ENCODE assay signal across 22 mouse cellular contexts in the genomic region with DNA sequence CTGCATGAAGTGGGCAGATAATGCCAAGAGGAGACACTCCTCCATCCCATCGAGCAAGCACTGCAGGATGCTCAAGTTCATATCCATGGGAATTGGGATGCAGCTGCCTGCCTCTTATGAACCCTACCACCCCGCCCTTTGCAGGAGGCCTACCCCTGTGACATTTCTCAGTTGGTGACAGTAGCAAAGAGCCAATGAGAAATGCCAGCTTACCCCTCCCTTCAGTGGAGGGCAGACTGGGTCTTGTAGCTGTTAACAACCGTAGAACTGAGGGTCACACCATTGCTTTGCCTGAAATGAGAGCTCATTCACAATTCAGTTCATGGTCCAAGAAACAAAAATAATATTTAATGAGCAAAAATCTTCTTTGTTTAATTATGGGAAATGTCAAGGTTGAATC. TPM values are rescaled to one million over a fixed set of nuclear protein-coding genes. Genes with fewer than 3 reads are reported as not detected.
DNase-seq lines count a peak whose midpoint lies in the region; ATAC-seq and TF ChIP-seq lines count a peak whose summit lies in the region.
"Had no signal": no experiment of that assay in that cellular context is flagged by ENCODE, and none has a peak within 500 bp of the region (broad histone marks: within the 10 kb centered on the region; RNA-seq: fewer than 3 reads in every experiment).

No protein-coding gene starts in this region.

- H3K4me3 ChIP-seq in hindbrain, postnatal 0 days (ENCODE audit: low read length), result no peak overlapping the region
- H3K4me3 ChIP-seq in hindbrain, embryonic 16.5 days (ENCODE audit: low read length), result no peak overlapping the region
- H3K4me3 ChIP-seq: embryonic facial prominence, embryonic 13.5 days; forebrain, embryonic 12.5 days; heart, adult 2 months; heart, embryonic 15.5 days had no signal

- H3K4me1 ChIP-seq in hindbrain, postnatal 0 days (ENCODE audit: insufficient read depth, low read length), result peaks cover 6% of the 10 kb centered on the region; the same call in 1 of the 2 replicates
- H3K4me1 ChIP-seq in hindbrain, embryonic 16.5 days (ENCODE audit: control insufficient read depth, insufficient read depth, low read depth, low read length), result no peaks in the 10 kb centered on the region
- H3K4me1 ChIP-seq: embryonic facial prominence, embryonic 13.5 days; heart, embryonic 15.5 days had no signal

- TF ChIP-seq CTCF in hindbrain, postnatal 0 days (IDR thresholded peaks at IDR 0.05; ENCODE audit: low read depth), result no peak
- TF ChIP-seq CTCF in brain, embryonic 14.5 days (IDR thresholded peaks at IDR 0.05; ENCODE audit: borderline replicate concordance, extremely low read depth, insufficient read depth, insufficient read length), result no peak

- ATAC-seq in hindbrain, postnatal 0 days, result 0 out of 2 replicates have a peak, but pooled peaks have one; percentile 29
- no peak for ATAC-seq in hindbrain, embryonic 16.5 days
- ATAC-seq: forebrain, embryonic 16.5 days; intestine, embryonic 16.5 days had no signal

- H3K27me3 ChIP-seq in hindbrain, postnatal 0 days (ENCODE audit: insufficient read depth, low read length), result no peaks in the 10 kb centered on the region
- no peaks in the 10 kb centered on the region for H3K27me3 ChIP-seq in hindbrain, embryonic 16.5 days (replicated peaks; ENCODE audit: control insufficient read depth, insufficient read depth, low read length)
- H3K27me3 ChIP-seq: embryonic facial prominence, embryonic 13.5 days; forebrain, embryonic 12.5 days; heart, embryonic 15.5 days had no signal

- 28% methylated on average over 3 of the region's 3 CpGs for WGBS in hindbrain, postnatal 0 days
- 24% methylated on average over 3 of the region's 3 CpGs for WGBS in hindbrain, embryonic 16.5 days

- no peaks in the 10 kb centered on the region for H3K9me3 ChIP-seq in hindbrain, postnatal 0 days (ENCODE audit: low read length)
- H3K9me3 ChIP-seq in hindbrain, embryonic 16.5 days (ENCODE audit: control insufficient read depth, low read length), result no peaks in the 10 kb centered on the region
- H3K9me3 ChIP-seq: embryonic facial prominence, embryonic 13.5 days; forebrain, embryonic 12.5 days; heart, embryonic 15.5 days had no signal

- H3K4me2 ChIP-seq in hindbrain, postnatal 0 days (ENCODE audit: low read depth, low read length), result no peak overlapping the region
- H3K4me2 ChIP-seq in hindbrain, embryonic 16.5 days (ENCODE audit: low read length), result no peak overlapping the region
- H3K4me2 ChIP-seq: embryonic facial prominence, embryonic 13.5 days; forebrain, embryonic 12.5 days; heart, embryonic 11.5 days; heart, embryonic 15.5 days had no signal

- H3K9ac ChIP-seq in hindbrain, postnatal 0 days (replicated peaks; ENCODE audit: low read length), result no peak overlapping the region
- no peak overlapping the region for H3K9ac ChIP-seq in hindbrain, embryonic 16.5 days (ENCODE audit: low read depth, low read length)
- H3K9ac ChIP-seq: embryonic facial prominence, embryonic 13.5 days; forebrain, embryonic 12.5 days; heart, embryonic 15.5 days had no signal

- peak; percentile 4 for DNase-seq in adrenal gland, postnatal 10 days
- DNase-seq in adrenal gland, postnatal 4 days (ENCODE audit: low spot score in 2 of 2), result no peak
- DNase-seq in hindbrain, postnatal 0 days (ENCODE audit: low spot score), result no peak
- DNase-seq in brain, embryonic 14.5 days (ENCODE audit: low read depth), result peak; percentile 26
- DNase-seq in mesoderm, embryonic 11.5 days (ENCODE audit: low read depth, low spot score), result peak; percentile 15
- DNase-seq in kidney, postnatal 36 days, result no peak
- no peak for DNase-seq in kidney, adult 11 months
- DNase-seq: cerebellum, adult 11-12 months; cerebellum, adult 9-11 months; cerebellum, postnatal 36 days; gastrocnemius, postnatal 14 days; heart, adult 2 months; heart, postnatal 14 days had no signal

- H3K27ac ChIP-seq in hindbrain, postnatal 0 days, result no peak overlapping the region
- H3K27ac ChIP-seq in hindbrain, embryonic 16.5 days (ENCODE audit: low read depth, low read length), result no peak overlapping the region
- H3K27ac ChIP-seq: embryonic facial prominence, embryonic 13.5 days; forebrain, embryonic 12.5 days; heart, adult 2 months; heart, embryonic 15.5 days had no signal

- no peak for TF ChIP-seq POLR2A in brain, embryonic 14.5 days (IDR thresholded peaks at IDR 0.05; ENCODE audit: borderline replicate concordance, extremely low read depth, insufficient read depth, insufficient read length, poor library complexity, severe bottlenecking)

- H3K36me3 ChIP-seq in hindbrain, postnatal 0 days (ENCODE audit: insufficient read depth, low read length), result no peaks in the 10 kb centered on the region
- H3K36me3 ChIP-seq in hindbrain, embryonic 16.5 days (ENCODE audit: control insufficient read depth, insufficient read depth, low read length), result no peaks in the 10 kb centered on the region
- H3K36me3 ChIP-seq: embryonic facial prominence, embryonic 13.5 days; forebrain, embryonic 12.5 days; heart, embryonic 15.5 days had no signal

RNA-seq across cellular contexts. Expression of a gene that starts 28.4 kb away (rescaled TPM):
- total RNA-seq in adrenal gland, postnatal 10 days (2021), result 1 to 10 TPM; 1.9 to 2.0 TPM
- 1 to 10 TPM; 2.7 to 3.6 TPM for total RNA-seq in adrenal gland, postnatal 4 days (2021)
- total RNA-seq in hindbrain, postnatal 0 days (2014; rRNA removed), result 77.8 and 92.0 TPM in 2 replicates
- polyA plus RNA-seq in hindbrain, postnatal 0 days (2015; fragmentation: Nextera tagmentation; extraction: Ambion mirVana), result 27.2 and 30.1 TPM in 2 replicates
- 24.8 and 26.3 TPM in 2 replicates for polyA plus RNA-seq in hindbrain, embryonic 16.5 days (2015; fragmentation: Nextera tagmentation; extraction: Ambion mirVana)
- 59.1 and 67.1 TPM in 2 replicates for polyA plus RNA-seq in brain, embryonic 14.5 days (2012; rRNA removed)
- total RNA-seq: hematopoietic stem cell, adult 5-6 weeks; MEL had no signal

Comparison
In these comparisons a context has a peak if more than half of its experiments do, and no peak if none do; other contexts are left out.
1. DNase-seq: peak in adrenal gland, postnatal 10 days (single experiment), brain, embryonic 14.5 days (single experiment) and mesoderm, embryonic 11.5 days (single experiment); none in adrenal gland, postnatal 4 days (0 of 2), hindbrain, postnatal 0 days (single experiment), kidney, postnatal 36 days (0 of 2) and kidney, adult 11 months (single experiment).
2. RNA of a gene that starts 28.4 kb away (total RNA-seq): 77.8 to 92.0 TPM in hindbrain, postnatal 0 days; 2.7 to 3.6 TPM in adrenal gland, postnatal 4 days and 1.9 to 2.0 TPM in adrenal gland, postnatal 10 days; every median in the first group is over 10 times any median in the second.